Mouse (Mus musculus): Measurements from ENCODE around the gene Tmed8.
"Not testable (repeated sequence)": the region's sequence is repeated elsewhere in the genome, so short reads cannot be mapped to it uniquely, and the experiment has no call there.

Gene Tmed8

DNA sequence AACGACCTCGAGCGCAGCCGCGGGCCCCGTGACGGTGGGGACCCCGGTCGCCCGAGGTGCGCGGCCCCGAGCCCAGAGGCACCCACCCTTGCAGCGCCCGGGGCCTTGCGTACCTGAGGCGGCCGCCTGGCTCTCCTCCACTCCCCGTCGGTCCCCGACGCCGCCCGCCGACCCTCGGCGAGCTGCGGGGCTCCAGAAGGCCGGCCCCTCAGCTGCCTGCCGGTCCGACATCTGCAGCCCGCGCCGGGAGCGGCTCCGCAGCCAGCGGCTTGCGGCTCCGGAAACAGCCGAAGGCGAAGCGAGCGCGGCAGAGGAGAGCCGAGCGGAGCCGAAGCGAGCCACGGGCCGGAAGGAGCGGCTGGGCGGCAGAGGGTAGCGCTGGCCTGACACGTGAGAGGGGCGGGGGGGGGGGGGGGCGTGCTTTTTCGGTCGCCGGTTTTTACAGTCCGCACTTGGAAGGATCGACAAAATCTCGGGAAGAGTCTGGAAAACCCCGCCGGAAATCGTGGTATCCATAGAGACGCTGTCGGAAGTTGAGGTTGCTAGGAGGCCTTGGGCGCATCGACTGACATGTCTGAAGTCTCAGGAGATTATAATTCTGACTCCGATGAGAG, at the start of gene Tmed8:
TSS of gene Tmed8 (minus strand) at position 482 of the 614 bp plus-strand sequence.
- peak; percentile 83 for DNase-seq (ENCODE audit: extremely low spot score)

DNA sequence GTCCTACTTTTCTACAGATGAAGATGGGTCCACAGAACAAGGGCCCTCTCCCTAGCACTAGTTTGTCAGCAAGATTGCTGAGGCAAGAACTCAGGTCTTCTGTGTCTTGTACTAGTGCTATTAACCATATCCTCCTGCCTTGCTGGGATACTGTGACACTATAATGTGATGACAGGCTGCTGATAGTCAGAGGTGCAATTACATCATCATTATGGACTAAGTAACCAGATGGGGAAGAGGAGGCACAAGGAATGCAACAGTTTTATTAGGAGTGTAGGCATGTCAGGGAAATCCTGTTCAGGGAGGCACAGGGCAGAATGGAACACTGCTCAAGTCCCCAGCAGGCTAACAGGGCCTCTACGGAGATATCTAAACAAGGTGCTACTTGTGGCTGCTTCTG, 38.4 kb upstream of the Tmed8 start, which contains the start of gene Noxred1:
TSS of gene Noxred1 (minus strand) at position 101 of the 400 bp plus-strand sequence.
- no peak for DNase-seq (ENCODE audit: extremely low spot score)

DNA sequence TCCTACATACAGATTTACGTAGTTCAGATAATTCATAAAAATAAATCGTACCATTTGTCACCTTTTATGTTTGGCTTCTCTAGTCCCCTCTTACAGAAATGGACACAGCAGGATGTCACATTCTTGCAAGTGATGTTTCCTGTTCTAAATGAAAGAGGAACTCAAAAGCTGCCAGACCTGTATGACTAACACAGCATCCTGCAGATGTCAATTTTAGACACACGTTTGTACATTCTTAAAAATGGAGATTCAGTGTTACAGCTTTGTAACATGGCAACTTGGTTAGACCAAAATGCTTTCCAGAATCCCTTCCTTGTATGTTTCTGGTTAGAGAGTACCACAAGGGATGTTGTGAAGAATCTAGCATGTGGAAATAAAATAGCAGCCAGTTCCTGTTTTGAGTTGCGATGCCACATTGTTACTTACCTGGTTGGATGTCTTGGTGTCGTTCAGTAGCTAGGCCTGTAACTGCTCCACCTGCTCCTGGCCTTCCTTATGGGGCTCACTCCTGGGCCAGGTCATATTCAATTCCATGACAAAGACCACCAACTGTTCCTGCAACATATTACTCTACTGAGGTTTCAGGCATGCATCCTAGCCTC, 36.7 kb upstream of the Tmed8 start:
- no peak for DNase-seq (ENCODE audit: extremely low spot score)

DNA sequence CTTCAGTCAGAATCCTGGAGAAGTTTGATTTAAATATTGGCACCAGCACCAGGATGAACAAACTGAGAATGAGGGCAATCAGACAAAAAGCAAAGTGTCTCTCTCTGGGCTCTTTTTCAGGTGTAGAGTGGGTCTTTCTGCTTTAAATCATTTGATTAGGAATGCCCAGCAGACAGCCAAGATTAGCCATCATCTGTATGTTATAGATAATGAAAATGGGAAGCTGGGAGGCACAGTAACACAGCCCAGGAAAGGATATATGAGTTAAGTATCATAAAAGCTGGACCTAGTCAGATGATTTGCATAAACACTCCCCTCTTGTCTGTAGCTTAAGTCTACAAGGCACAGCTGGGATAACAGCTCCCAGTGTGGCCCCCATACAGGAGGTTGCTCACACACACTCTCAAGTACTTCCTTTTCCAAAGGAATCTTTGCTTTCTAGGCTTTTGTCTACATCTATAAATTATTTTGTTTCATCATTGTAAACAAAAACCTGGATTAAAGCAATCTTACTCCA, 30.2 kb upstream of the Tmed8 start:
- no peak for DNase-seq (ENCODE audit: extremely low spot score)

DNA sequence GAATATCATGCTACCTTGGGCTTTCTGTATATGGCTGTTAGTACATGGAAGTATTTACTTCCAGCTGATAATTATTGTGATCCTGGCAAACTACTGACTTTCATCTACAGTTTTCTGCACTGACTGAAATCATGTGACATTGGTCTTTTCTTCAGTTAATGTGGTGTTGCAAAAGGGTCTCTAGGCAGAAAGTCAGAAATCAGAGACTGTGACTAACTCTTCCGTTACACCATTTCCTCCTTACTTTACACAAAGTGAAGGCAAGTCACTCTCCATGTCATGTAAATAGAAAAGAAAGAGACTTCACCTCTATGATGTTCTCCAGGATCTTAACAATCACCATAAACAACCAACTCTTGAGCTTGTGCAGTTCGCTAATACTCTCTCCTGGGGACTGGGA, 29.4 kb upstream of the Tmed8 start:
- DNase-seq (ENCODE audit: extremely low spot score) = no peak

DNA sequence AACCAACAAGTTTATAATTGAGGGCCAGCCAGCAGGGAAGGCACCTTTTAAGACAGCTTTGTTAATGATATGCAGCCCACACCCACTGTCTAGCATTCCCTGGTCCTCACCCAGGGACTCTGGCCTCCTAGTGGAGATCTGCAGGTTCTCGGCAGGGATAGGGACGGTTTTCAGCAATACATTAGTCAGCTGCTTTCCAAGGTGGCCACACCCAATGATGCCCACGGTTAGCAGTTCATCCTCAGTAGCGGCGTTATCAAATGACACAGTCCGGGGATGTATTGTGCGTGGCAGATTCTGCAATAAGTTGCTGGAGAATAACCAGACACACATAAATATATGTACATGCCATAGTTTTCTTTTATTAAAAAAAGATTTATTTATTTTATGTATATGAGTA, 26.5 kb upstream of the Tmed8 start:
- no peak for DNase-seq (ENCODE audit: extremely low spot score)

- DNase-seq (ENCODE audit: extremely low spot score) = no peak
These were observed 24.7 kb upstream of the Tmed8 start for GRCm38 (mm10) chr12:87224950-87225349.

DNA sequence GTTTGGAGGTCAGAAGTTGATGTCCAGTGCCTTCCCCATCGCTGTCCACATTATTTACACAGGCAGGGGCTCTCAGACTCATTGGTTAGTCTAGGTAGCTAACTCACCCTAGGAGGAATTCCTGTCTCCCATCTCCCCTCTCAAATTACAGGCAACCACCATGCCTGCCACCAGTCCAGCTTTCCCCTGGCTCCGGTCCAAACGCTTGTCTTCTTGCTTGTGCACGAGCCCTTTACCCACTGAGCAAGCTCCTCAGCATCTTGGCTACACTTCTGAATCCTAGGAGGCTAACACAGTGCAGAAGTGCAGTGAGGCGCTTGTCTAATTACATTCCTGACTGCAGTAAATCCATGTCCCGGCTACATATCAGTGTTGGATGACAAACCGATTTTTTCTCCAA, 19.1 kb upstream of the Tmed8 start:
- DNase-seq (ENCODE audit: extremely low spot score) = no peak

DNA sequence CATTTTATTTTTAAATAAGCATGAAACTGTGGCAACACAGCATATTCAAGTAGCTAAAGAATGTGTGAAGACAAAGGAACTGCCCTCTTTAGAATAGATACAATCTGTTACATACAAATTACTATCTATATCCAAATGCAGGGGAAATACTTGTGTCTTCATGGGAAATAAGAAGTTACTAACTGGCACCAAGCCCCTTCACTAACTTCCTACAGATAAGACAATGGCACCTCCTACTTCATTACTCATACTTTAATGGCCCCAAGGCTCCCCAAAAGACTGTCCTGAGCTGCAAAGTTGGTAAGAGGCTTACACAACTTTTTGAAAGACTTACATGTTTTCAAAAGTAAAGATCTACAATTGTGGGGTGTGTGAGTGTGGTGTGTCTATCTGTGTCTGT, 17.3 kb upstream of the Tmed8 start:
- DNase-seq (ENCODE audit: extremely low spot score) = no peak

GRCm38 (mm10) chr12:87216053-87216452, 15.8 kb upstream of the Tmed8 start:
- no peak for DNase-seq (ENCODE audit: extremely low spot score)

- DNase-seq (ENCODE audit: extremely low spot score) = no peak
These were observed 12.8 kb upstream of the Tmed8 start for GRCm38 (mm10) chr12:87212844-87213606.

DNA sequence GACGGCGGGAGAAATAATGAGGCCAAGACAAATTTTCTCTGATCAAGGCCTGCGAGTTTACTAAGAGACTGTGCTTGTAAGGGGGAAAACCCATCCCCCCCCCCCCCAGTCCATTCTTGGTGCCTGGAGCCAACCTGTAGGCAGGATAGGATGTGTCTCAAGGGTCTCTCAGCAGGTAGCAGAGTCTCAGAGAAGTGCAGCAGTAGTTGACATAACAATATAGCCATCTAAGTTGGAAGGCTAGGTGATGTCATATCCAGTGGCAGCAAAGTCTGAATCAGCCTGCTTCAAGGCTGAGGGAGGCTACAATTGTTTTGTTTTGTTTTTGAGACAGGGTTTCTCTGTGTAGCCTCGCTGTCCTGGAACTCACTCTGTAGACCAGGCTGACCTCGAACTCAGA, 5.5 kb upstream of the Tmed8 start:
- not testable (repeated sequence) for DNase-seq (ENCODE audit: extremely low spot score)

DNA sequence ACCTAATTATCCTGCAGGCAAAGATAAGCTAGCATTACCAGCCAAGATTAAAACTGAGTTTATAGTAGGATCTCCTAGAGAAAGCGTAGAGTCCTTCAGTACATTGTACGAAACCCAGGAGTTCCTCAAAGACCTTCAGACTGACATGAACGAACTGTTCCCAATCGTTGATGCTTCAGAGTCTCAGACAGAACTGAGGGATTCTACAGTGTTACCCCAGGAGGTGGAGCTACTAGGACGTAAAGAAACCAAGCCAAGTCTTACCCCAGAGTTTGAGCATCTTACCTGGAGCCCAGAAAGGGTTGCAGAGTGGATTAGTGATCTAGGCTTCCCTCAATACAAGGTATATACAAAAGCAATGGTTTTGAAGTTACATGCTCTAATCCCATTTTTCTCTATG, 1.4 kb upstream of the Tmed8 start:
- DNase-seq (ENCODE audit: extremely low spot score) = no peak

GRCm38 (mm10) chr12:87199206-87199972, 865 bp downstream of the Tmed8 start, which contains the start of gene Samd15:
Gene Samd15, plus strand, starts transcription at chr12:87199723.
- DNase-seq (ENCODE audit: extremely low spot score) = no peak

- no peak for DNase-seq (ENCODE audit: extremely low spot score)
These were observed 1.5 kb downstream of the Tmed8 start for GRCm38 (mm10) chr12:87198792-87199191.

DNA sequence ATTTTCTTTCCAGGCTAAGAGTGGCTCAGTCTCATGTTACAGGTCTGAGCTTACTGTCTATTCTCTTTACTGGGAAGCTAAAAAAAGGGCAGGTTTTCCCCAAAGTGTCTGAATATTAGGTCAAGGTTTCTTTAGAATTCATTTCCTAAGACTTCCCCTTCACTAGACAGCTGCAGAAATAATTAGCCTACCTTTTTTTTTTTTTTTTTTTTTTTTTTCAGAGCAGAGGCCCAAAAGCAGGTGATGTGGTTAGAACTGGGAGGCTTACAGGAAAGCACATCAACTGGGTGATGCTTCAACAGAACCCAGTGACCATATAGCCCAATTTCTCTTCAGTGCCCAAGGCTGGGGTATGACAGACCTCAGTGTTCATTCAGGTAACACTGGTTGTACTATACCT, 3.9 kb downstream of the Tmed8 start:
- DNase-seq (ENCODE audit: extremely low spot score) = no peak

DNA sequence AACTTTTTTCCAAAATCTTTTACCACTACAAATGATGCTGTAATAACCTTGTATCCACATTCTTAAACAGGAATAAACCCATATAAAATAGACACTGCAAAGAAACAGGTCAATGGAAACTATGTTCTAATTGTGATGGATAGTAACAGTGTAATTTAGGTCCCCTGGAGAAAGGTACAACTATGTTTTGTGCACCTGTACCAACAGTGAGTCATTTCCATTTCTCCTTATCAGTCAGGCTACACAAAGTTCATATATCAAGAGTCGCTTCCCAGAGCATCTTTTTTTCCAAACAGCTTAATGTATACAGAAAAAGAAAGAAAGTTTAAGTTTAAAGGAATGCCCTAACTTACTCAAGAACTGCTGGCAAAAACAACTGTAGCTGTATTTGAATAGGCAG, 5.2 kb downstream of the Tmed8 start:
- DNase-seq (ENCODE audit: extremely low spot score) = no peak

DNA sequence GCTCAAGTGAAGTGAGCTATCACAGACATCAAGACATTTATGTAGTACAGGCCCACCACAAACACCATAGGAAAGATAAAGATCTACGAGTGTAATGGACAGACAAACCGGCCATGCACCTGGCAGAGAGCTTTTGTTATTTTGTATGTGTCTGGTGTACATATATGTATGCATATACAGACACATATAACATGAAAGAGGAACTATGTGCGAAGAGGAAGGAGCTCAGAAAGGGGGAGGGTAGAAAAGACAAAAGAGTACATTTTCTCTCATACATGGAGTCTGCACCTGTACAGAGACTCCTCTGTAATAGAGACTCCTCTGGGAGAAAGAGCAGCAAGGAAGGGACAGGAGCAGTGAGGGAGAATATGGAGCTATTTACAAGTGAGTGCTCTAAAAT, 7.2 kb downstream of the Tmed8 start:
- no peak for DNase-seq (ENCODE audit: extremely low spot score)

GRCm38 (mm10) chr12:87177631-87178030, 22.6 kb downstream of the Tmed8 start:
- no peak for DNase-seq (ENCODE audit: extremely low spot score)

DNA sequence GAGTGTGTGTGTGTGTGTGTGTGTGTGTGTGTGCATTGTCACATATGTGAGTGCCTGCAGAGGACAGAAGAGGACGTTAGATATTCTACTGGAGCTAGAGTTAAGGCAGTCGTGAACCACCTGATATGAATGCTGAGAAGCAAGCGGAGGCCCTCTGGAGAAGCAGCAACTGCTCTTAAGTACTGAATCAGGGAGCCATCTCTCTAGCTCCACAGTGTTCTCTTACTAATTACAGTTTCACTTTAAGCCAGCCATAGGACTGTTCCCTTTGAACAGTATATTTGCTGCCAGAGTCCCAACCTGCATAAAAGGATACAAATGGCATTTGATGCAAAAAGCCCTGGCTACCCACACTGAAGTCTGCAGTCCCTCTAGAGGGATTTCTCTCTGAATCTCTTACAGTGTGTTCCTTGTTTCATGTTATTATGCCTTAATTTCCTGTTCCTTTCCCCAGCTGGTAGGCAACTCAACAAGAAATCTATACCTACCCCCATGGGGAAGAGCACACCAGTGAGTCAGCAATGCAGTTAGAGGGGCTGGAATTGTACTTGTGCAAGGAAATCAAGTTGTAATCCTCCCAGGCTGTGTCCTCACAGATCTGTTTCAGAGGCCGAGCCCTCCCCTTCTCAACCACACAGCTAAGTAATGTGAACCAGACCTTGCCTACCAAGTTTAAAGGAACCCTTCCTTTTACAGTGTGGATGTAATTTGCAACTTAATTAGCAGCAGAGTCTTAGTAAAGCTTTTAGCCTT, 24.9 kb downstream of the Tmed8 start:
- DNase-seq (ENCODE audit: extremely low spot score) = no peak

GRCm38 (mm10) chr12:87160815-87161214, 39.4 kb downstream of the Tmed8 start:
- no peak for DNase-seq (ENCODE audit: extremely low spot score)
